Mouse (Mus musculus): Measurements from ENCODE around the gene Rasa2.
"Not testable (repeated sequence)": the region's sequence is repeated elsewhere in the genome, so short reads cannot be mapped to it uniquely, and the experiment has no call there.

The Rasa2 gene

DNA sequence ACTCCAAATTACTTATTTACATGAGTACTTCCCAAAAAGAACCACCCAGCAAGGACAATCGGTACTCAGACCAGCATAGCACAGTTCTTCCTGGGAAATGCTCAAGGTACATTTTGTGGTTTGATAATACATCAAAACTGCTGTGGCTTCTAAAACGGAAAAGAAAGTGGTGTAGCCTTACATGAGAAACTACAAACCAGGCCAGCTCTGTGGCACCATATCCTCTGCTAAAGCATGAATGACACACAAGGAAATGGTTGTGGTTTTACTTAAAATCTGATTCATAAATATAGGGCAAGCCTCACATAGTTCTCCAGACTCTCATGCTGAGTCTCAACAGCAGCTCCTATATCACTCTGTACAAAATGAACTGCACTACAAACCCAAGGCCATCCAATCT is 48.3 kb downstream of the Rasa2 start:
- DNase-seq (ENCODE audit: low spot score): no peak

DNA sequence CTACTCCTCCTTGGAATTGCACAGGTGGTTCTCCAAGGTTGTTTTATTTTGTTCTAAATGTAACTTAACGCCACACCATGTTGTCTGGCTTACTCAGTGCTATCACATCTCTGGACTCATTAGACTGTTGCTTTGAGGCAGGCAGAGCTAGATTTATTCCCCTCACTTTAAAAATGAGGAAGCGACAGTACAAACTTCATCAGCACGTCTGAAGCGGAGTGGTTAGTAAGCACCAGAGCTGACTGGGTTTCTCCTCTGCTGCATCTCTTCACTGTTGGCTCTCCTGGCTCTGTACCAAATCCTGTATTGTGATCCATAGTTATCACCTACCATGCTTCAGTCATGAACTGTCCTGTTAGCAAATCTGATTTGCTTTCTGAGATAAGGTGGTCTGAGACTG is 53.2 kb downstream of the Rasa2 start:
- no peak for DNase-seq (ENCODE audit: low spot score)

DNA sequence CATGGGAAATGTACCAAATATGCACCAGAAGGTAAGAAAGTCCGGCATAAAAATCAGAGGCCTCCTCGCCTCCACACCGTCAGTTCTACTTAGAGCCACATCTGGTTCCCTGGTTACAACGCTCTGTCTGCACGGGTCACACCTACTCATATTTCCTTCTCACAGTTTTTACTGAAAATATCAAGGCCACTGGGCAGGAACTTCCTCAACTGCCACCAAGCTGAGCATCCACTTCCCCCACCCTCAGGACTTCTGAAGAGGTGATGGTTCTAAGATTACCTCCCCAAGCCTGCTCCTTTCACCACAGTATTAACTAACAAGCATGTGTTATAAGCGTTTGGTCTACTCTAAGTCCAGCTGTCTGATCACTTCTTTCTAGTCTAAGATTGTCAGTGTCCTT is 53.7 kb downstream of the Rasa2 start:
- DNase-seq (ENCODE audit: low spot score): no peak

DNA sequence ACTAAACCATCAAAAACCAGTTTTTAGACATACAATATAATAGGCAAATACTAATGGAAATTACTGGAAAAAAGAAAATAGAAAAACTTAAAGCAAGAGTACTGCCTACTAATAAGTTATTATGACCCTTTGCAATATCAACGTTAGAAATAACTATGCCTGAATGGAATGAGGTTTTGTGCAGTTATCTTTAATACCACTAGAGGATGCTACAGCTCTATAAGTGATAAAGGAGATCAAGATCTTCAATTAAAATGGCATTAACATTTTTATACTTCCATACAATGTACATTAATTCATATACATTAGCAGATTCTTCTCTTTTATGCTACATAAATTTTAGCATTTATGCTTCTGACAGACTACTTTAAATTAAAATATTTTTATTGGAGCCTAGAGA is 58.2 kb downstream of the Rasa2 start:
- no peak for DNase-seq (ENCODE audit: low spot score)

DNA sequence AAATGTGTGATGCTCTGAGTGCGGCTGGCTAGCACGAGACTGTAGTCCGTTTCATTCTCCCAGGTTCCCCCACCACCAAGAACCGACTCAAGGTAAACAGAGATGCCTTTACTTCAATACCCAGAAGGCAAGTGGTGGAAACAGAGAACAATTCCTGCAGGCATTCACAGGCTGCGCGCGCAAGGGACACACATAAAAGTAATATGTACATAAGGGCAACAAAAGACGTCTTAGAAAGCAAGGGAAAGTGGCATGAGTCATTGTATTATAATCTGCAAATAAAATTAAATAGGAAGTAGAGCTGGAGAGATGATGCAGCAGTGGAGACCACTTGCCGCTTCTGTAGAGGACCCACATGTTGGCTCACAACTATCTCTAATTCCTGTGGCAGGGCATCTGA is 58.7 kb downstream of the Rasa2 start:
- DNase-seq (ENCODE audit: low spot score): no peak

DNA sequence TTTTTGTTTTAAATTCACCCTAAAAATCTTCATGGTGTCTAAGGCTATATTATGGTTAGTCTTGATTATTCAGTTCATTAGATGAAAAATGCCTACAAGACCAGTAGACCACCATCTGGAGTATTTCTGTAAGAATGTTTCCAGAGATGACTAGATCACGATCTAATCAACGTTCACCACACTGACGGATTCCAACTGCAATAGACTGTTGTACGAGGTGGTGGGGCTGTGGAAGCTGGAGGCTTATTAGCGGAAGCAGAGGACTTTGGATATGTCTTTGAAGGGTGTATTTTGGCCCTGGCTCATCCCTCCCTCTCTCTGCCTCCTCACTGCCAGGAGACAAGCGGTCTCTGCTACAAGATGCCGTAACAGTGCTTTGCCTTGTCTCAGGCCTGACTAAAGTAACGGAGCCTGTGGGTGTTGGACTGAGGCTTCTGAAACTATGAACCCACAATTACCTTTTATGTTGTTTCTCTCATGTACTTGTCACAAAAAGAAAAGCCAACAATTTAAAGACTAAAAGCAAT is 64.9 kb downstream of the Rasa2 start:
- no peak for DNase-seq (ENCODE audit: low spot score)

DNA sequence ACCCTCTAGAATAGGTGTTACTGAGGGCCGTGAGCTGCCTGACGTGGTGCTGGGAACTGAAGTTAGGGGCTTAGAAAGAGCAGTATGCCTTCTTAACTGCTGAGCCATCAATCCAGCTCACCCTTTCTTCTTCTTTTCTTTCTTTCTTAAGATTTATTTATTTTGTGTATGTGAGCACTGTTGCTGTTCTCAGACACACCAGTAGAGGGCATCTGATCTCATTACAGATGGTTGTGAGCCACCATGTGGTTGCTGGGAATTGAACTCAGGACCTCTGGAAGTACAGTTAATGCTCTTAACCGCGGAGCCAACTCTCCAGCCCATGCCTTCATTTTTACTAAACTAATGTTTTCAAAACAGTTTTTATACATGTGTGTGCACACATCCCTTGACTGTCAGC is 67.9 kb downstream of the Rasa2 start:
- DNase-seq (ENCODE audit: low spot score): no peak

DNA sequence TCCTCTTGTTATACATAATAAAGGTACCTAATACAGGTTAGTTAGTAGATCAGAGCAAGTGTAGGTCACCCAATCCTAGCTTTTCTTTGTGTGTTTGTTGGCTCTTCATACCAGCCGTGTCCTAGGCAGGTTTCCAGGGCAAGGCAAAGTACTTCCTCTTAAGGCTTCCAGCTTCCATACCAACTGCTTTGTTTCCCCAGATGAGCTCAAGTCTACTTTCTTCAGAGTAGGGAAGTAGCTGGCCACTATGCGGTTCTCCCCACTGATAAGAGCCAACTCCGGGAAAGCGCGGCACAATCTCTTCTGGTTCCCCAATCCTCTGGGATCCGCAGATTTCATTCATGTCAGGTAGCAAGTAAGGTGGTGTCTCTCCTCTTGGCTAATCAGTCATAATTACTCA is 72.3 kb downstream of the Rasa2 start:
- no peak for DNase-seq (ENCODE audit: low spot score)

DNA sequence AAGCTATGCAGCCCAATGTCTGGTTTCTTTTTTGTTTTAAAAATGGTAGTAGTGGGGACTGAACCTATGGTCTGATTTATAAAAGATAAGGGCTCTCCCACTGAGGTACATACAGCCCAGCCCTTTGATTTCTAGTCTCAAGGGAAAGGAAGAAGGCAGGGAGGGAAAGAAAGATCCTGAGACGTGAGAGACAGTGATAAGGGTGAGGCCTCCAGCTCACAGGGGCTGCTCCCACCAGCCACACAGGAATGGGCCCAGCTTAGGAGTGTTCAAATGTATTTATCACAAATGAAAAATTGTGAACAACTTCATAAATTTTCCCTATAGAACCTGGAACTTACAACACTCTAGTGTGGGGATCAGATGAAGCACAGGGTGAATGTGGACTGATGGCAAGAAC is 72.8 kb downstream of the Rasa2 start:
- no peak for DNase-seq (ENCODE audit: low spot score)

DNA sequence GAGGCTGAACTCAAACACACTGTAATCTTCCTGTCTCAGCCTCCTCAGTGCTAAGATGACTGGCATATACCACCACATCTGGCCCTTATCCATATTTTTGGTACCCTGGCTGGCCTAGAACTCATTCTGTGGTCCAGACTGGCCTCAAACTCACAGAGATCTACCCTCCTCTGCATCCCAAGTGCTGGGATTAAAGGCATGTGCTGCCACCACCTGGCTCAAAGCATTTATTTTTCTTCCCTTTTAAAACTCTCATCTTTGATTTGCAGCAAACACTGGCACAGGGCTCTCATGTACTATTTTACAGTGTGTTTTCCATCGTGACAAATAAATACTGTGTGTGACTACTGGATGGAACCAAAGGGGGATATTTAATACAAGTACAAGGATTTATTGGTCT is 77.3 kb downstream of the Rasa2 start:
- DNase-seq (ENCODE audit: low spot score): no peak

DNA sequence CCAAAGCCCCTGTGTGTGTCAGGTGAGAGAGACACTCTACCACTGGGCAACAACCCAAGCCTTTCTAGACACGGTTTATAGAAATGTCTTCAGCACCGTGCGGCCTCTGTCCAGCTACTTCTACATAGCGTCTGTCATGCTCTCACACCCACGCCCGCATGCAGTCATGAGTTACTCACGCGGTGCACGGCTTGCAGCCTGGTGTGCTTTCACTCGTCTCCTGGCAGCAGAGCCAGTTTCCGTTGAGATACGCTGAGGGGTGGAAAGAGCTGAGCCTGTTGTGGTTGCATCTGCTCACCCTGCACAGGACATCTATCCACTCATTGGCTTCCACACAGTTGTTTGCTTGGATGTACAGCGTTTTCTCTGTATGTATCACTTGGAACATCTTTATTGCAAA is 86.0 kb downstream of the Rasa2 start:
- DNase-seq (ENCODE audit: low spot score): no peak

DNA sequence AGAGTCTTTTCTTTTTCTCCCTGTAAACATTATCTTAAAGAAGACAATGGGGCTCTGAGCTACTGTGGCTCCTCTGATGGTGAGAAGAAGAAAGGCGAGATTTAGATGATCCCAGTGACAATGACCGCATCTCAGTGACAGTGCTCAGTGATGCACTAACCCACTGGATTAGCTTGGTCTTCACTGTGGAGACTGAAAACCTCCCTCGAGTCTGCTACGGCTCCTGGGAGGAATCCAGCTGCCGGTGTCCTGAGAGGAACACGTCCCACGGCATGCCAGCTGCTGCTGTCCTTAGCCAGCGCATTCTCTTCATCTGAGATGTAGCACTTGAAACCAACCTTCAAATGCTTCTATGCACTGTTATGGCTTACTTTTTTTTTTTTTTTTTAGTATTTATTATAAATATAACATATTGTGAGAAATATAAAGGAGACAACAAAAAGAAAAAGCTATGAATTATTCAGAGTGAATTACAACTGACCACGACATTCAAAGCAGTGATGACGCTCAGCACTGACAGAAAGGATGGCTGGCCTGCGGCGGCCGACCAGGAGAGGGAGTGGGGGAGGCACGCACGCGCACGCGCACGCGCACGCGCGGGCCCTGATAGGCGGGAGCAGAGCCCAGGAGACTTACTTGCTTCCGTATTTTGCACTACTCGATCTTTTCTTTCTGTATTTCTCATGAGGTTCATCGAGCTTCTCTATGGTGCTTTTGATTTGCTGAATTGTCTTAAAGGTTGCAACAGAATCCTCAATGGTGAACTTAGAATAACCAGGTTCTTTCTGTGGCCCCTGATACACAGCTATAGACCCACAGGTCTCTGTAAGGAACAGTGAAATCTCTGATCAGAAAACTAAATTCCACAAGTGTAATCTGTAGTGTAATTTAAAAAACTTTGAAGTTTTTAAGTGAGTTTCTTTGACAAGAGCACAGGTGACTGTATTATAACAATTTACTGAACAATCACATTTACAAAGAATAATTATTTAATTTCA is 87.5 kb downstream of the Rasa2 start:
- DNase-seq (ENCODE audit: low spot score): peak; percentile 71

DNA sequence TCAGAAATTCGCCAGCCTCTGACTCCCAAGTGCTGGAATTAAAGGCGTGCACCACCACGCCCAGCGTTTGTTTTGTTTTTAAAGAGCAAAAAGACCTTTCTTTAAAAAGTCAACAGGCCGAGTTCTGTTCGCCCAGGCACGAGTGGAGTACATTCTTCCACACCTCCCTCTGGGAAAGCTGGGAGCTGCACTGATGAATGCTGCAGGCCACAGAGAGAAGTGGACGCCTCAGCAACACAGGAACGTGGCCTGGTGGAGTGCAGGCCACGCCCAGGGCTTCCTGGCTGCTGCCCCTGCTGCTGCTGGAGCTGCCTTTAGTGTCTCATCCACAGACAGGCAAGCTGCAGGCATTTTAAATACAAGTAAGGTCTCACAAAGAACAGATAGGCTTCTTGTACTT is 92.5 kb downstream of the Rasa2 start:
- DNase-seq (ENCODE audit: low spot score): peak; percentile 24

DNA sequence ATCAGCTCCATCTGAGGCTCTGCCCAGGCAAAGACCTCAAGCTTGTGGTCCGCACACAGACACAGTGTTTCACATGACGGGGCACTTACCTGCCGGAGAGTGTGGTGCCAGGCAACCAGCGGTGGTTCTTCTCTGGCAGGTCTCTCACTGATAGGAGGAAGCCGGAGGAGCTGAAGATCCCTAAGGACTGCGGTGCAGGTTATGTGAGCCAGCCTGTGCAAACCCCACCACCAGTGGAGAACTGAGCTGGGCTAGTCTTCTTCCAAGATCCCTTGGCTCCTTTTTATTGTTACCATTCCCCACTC is 93.8 kb downstream of the Rasa2 start:
- no peak for DNase-seq (ENCODE audit: low spot score)

DNA sequence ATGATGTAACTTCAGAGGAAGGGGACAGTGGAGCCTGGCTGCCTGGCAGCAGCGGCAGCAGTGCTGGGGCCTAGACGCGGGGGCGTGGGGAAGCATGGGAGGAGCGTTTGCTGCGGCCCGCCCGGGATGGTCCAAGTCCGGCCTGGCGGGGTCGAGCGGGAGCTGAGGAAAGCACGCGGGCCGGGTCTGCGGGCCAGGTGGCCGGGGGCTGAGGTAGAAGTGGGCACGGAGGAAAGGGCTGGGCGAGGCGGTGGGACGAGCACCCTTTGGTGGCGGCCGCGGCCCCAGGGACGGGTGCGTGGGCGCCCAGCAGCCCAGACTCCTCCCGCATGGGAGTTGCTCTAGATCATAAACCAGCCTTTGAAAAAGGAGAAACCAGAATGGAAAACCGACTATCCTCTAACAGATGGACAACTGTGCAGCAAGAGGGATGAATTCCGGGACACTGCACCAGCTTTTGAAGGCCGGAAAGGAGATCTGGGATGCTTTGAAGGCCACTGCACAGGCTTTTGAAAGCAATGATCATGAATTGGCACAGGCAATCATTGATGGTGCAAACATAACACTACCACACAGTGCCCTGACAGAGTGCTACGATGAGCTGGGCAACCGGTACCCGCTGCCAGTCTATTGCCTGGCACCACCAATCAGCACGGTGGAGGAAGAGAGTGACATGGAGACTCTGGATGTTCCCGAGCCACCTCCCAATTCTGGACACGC is 94.4 kb downstream of the Rasa2 start:
- peak; percentile 67 for DNase-seq (ENCODE audit: low spot score)

DNA sequence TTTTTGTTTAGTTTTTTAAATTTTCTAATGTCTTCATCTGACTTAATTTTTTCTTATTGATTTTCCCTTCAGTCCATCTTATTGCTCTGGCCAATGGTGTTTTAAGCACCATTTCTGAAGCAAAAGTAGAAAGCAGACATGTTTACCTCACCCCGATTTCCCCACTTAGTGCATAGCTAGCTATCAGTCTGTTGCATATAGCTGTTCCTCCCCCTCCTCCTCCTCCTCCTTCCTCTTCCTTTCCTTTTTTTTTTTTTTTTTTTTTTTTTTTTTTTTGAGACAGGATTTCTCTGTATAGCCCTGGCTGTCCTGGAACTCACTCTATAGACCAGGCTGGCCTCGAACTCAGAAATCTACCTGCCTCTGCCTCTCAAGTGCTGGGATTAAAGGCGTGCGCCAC is 95.3 kb downstream of the Rasa2 start:
- DNase-seq (ENCODE audit: low spot score): not testable (repeated sequence)

DNA sequence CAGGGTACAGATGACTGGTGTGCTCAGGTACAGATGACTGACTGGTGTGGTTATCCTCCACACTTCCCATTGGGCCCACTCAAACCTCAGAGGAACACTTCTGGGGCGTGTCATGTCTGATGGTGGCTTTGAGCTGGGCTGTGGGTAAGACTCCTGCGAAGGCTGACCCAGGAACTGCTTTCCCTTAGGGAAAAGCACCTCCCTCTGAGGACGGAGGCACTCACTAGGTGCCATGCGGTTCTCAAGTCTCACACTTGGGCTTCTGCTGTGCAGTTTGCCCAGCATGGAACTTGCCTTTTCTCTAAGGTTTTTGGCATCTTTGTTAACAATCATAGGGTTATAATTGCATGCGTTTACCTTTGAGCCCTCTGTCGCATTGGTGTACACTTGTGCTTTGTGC is 96.0 kb downstream of the Rasa2 start:
- no peak for DNase-seq (ENCODE audit: low spot score)

DNA sequence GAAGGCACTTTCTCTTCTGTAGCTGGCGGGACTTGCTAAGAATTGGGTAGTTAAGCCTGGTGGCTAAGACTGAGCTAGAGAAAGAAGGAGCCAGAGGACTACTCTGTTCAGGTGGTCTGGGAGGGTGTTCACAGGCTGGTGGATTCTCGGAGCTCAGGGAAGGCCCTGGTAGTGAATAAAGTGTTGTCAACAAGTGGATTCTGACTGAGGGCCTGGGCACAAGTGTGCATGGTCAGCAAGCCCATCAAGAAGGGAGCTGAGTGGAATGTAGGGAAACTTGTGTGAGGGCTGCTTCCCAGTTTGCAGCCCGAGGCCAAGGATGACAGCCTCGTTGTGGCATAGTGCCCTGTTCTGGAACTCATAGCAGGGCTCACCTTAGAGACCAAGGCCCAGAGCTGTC is 97.2 kb downstream of the Rasa2 start:
- DNase-seq (ENCODE audit: low spot score): no peak

DNA sequence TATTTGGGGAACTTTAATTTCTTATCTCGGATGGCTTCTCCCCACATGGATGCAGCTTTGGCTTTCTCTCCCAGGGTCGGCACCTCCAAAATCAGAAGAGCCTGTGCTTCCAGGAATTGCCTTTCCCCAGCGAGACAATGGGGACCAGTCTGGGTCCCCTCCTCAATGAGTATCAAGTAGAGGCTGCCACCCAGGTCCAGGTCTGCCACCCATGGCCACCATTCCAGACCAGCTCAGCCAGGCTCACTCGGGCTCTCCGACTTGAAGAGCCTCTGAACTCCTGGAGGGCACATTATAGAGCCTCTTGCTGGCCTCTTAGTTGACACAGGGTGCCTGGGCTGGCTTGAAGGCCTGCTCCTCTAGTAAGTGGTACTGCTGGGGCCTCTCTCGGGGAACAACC is 97.9 kb downstream of the Rasa2 start:
- no peak for DNase-seq (ENCODE audit: low spot score)

DNA sequence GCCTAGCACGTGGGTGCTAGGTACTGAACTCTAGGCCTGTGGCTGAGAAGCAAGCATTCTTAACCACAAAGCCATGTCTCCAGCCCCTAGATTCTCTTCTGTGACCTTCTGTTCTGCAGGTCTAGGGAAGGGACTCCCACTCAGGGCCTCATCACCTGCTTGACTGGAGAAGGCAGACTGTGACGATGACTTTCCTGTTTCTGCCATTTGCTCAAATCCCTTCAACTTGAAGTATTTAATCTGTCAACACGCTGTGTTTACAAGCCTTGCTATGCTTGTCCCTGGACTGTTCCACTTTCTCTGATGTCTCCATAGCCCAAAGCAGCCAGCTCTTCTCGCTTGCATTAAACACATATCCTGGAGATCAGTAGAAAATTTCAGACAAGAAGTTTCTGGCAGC is 98.9 kb downstream of the Rasa2 start:
- no peak for DNase-seq (ENCODE audit: low spot score)

DNA sequence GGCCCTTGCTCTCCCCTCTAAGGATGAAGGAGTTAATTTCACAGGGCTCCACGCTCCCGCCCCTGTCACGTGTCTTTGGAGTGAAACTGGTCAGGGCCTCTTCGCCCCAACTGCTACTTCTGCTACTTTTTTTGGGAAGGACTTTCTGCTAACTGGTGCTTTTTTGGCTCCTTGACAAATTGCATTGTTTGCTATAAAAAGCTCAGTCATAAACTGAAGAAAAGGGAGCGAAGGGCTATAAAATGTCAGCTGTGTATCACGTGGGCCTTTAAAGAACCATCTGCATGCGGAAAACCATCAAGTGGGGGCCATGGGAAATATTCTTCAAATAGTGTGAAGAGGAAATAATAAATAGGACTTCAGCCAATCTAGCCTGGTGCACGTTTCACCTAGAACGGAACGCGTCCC is 100.7 kb downstream of the Rasa2 start:
- DNase-seq (ENCODE audit: low spot score): no peak

DNA sequence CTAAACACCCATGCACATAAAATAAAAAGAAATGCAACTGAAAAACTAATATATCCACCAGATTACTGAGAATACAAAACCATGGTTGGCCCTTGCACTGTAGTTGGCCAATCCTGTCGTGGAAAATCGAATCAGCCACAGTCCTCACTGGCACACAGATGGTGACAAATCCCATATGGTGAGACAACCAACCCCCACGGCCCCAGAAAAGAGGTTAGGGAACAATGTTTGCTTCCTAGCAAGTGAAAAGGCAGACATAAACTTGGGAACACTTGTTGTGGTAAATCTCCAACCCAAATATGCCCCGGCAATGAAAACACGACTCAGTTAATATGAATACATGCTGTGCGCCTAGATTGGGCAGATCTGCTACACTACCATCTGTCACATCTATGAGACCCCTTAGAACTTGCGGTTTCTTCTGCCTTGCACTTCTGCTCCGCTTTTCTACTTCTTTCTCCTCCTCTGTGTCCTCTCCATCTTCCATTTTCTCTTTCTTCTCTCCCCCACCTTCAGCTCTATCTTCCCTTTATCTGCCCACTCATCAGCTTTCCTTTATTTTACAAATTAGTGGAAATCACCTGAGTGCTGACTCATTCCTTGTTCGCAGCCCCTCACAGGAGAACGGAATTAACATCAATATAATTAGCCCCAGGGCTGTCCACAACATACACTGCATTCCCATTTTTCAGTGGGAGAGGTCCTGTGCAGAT is 101.3 kb downstream of the Rasa2 start:
- no peak for DNase-seq (ENCODE audit: low spot score)

DNA sequence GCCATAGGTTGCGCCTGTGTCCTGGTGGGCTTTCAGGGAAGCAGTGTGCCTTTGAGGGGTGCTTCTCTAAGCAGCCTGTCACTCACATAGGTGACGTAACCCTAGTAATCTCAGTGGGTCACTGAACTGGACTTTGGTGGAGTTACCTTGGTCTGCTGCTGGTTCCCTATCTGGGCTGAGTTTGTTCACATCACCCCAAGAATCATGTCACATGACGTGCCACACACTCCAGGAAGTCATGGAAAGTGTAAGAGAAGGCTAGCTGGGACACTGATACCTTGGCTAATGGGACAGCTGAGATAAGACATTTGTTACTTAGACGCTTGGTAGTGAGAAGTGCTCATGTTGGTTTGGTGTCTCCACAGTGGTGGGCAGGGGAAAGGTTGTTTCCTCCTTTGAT is 105.4 kb downstream of the Rasa2 start:
- DNase-seq (ENCODE audit: low spot score): no peak
